Mouse (Mus musculus): ENCODE measurements around the gene Exoc2. TPM values are rescaled to one million over a fixed set of nuclear protein-coding genes. Genes with fewer than 3 reads are reported as not detected.

Gene Exoc2
- 56.9 and 68.8 TPM in 2 replicates for total RNA-seq (2023)

DNA sequence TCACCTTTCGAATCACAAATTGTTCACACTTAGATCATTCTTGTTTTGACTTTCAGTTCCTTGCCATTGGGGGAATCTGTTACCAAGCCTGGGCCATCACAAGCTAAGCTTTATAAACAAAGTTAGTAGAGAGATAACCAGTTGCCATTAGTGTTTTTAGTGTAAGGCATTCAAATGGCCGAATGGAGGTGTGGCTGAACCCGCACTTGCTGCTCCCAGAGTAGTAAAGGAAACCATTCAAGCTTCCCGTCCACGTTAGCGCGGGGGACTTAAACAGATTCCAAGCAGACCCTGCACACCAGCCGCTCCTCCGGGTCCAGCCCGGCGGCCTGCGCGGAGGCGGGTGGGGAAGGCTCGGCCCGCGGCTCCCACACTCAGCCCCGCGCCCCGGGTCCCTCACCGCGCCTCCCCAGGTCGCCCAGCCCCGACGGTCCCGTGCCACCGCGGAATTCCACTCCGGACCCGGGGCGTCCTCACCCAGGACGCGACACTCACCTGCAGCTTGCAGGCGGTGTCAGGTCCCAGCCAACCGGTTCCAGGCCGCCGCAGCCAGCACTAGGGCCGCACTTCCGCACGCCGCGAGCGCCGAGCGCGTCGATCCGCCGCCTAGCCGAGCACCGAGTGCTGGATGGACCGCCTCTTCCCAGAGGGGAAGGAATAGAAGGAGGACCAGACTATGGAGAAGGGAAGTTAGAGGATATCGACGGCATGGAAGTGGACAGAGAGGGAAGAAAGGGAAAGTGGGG lies at the start of gene Exoc2, which contains the start of gene Gm5447:
Gene Exoc2, minus strand, starts transcription at position 593 of the 746 bp plus-strand sequence.
Gene Gm5447, plus strand, starts transcription at position 704 of the 746 bp plus-strand sequence.

DNA sequence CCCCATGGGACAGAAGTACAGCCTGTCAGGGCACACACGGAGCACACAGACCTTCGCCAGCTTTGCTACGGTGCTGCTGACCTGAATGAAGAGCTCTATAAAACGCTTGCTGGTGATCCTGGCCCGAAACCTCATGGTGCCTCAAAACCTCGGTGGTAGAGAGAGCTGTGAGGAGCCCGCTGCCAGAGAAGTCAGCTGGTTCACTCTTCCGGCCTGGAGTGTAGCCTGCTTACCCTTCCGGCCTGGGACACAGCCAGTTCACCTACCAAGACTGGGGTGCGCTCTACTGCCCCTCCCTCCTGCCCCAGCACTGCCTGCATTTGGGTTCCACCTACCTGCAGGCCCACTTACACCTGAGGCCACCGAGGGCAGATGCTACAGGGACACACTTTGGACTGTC lies 26.4 kb downstream of the Exoc2 start, which contains the start of gene Hus1b:
Gene Hus1b, minus strand, starts transcription at position 220 of the 400 bp plus-strand sequence.

Other genes with a start within 250 kb of the Exoc2 start
- 5.5 and 11.4 TPM in 2 replicates for gene Irf4, start 224.9 kb downstream of the Exoc2 start, total RNA-seq (2023)
- 1.6 and 5.2 TPM in 2 replicates for gene Hus1b, start 26.3 kb downstream of the Exoc2 start, total RNA-seq (2023)
- gene Gm5447, start 111 bp upstream of the Exoc2 start, total RNA-seq (2023), result not detected in 2 replicates